Mouse (Mus musculus) skeletal muscle tissue, postnatal 0 days (tissue): ENCODE results near the gene Apol8. TPM values are rescaled to one million over a fixed set of nuclear protein-coding genes. Genes with fewer than 3 reads are reported as not detected.

Source experiments
- polyA plus RNA-seq: library from polyadenylated mRNA; unstranded; fragments of >200 nt; fragmentation: Nextera tagmentation; extraction: Ambion mirVana; gene quantifications from 2 replicates; pipeline ENCODE4 v1.2.1, GENCODE M21; 2015

Apol8 gene
- not detected in 2 replicates for polyA plus RNA-seq

GRCm38 (mm10) chr15:77756848-77757247, at the start of gene Apol8:
TSS of gene Apol8 (minus strand) at chr15:77757003.

GRCm38 (mm10) chr15:77728739-77729138, 28.1 kb downstream of the Apol8 start, which contains the start of gene Apol9b:
TSS of gene Apol9b (plus strand) at chr15:77729039.

GRCm38 (mm10) chr15:77698656-77699055, 58.1 kb downstream of the Apol8 start, which contains the start of gene Apol7e:
TSS of gene Apol7e (plus strand) at chr15:77698857.

Other genes with a start within 250 kb of the Apol8 start
- not detected in 2 replicates for gene Apol11a, start 248.7 kb downstream of the Apol8 start, polyA plus RNA-seq
- 0.06 and 0.15 TPM in 2 replicates for gene Apol7c, start 223.7 kb downstream of the Apol8 start, polyA plus RNA-seq
- gene 1700025B11Rik, start 195.1 kb downstream of the Apol8 start, polyA plus RNA-seq, result not detected in 2 replicates
- 0.12 and 0.15 TPM in 2 replicates for gene Apol10b, start 160.9 kb downstream of the Apol8 start, polyA plus RNA-seq
- not detected in 2 replicates for gene Gm36245, start 157.7 kb downstream of the Apol8 start, polyA plus RNA-seq
- gene Apol11b, start 113.7 kb downstream of the Apol8 start, polyA plus RNA-seq, result not detected in 2 replicates
- gene Apol7e, start 58.1 kb downstream of the Apol8 start, polyA plus RNA-seq, result not detected in 2 replicates
- not detected in 2 replicates for gene Apol9b, start 28.0 kb downstream of the Apol8 start, polyA plus RNA-seq
- gene Myh9, start 85.2 kb upstream of the Apol8 start, polyA plus RNA-seq, result 15.6 and 16.8 TPM in 2 replicates
- gene Txn2, start 172.0 kb upstream of the Apol8 start, polyA plus RNA-seq, result 260 and 262 TPM in 2 replicates
- gene Foxred2, start 199.7 kb upstream of the Apol8 start, polyA plus RNA-seq, result 0.29 and 0.60 TPM in 2 replicates
- gene Eif3d, start 213.8 kb upstream of the Apol8 start, polyA plus RNA-seq, result 97.3 and 102 TPM in 2 replicates